Comparison of ENCODE assay signal across 8 mouse cellular contexts in the genomic region with DNA sequence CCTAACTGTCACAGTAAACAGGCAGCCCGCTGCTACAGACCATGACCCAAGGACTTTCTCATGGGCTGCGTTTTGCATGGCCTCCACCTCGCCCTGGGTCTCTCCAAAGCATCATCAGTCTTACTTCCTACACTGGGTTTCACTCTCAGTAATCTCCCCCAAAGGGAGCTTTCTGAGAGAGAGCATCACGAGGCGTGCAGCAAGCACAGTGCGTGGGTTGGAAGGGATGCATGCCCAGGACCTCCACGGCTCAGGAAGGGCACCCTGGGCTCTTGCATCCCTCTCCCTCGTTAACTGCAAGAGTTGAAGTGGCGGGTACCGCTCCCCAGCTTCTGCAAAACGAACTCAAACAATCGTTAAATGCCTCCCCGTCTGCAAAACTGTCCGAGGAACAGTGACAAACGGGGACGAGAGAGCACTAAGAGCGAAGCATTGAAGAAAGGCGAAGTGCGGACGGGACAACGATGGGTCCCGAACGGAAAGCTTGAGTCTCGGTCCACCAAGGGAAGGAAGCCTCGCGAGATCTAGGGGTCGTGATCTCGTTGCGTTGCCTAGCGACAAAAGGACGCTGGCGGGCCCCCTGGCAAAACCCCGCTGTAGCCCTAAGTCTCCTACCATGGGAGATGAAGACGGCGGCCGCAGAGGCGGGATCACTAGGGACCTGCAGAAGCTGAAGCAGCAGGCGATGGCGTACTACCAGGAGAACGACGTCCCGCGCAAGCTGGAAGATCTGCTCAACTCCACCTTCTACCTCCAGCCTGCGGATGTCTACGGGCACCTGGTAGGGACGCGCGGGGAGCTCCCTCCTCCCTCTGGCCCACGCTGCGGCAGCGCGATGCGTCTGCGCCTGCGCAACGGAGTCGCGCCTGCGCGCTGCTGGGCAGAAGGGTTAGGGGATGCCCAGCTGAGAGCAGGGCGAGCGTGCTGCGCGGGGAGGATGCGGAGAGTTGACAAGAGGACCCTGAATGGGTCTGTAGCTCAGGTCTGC. TPM values are rescaled to one million over a fixed set of nuclear protein-coding genes. Genes with fewer than 3 reads are reported as not detected.
DNase-seq lines count a peak whose midpoint lies in the region; ATAC-seq and TF ChIP-seq lines count a peak whose summit lies in the region.

Eno4 (plus strand) TSS at position 585 of the 988 bp plus-strand sequence.
Hspa12a (minus strand) TSS at position 814 of the 988 bp plus-strand sequence.

- in situ Hi-C loops in Patski (cut with MboI; ENCODE audit: low pct_unique_long_range_greater_than_20kb) = no loop called here

- ATAC-seq in Patski = peak; percentile 93
- ATAC-seq in hindbrain, embryonic 15.5 days (ENCODE audit: low FRiP score, low read depth) = peak; percentile 98

- no peak for TF ChIP-seq CTCF in Patski (IDR thresholded peaks at IDR 0.05)

- CTCF ChIA-PET in Patski (lab: Charles Lee) = interaction anchor here (1.1 to 1.8 kb wide), 2 partner anchors 31 to 36 kb away, joined by 4 to 7 read pairs; no protein-coding TSS in a partner anchor

- peak; percentile 71 for DNase-seq in Patski (ENCODE audit: low read depth, low spot score)
- DNase-seq in cerebellum, postnatal 10 days = peak; percentile 97 to 98
- DNase-seq in frontal cortex, postnatal 36 days (ENCODE audit: low spot score in 2 of 2) = peak; percentile 96 to 97
- peak; percentile 93 for DNase-seq in left cerebral cortex, adult 11 months (ENCODE audit: low spot score)
- DNase-seq in lung, postnatal 4 days = peak; percentile 95
- peak; percentile 89 for DNase-seq in retina, postnatal 7 days (ENCODE audit: low read depth, low spot score)
- DNase-seq in urinary bladder, adult 2 months (ENCODE audit: low spot score) = peak; percentile 88

- no peaks in the 10 kb centered on the region for H3K36me3 ChIP-seq in hindbrain, embryonic 15.5 days

- no peaks in the 10 kb centered on the region for H3K9me3 ChIP-seq in hindbrain, embryonic 15.5 days

- H3K27me3 ChIP-seq in Patski = peaks cover 3% of the 10 kb centered on the region
- peaks cover 28% of the 10 kb centered on the region; the same call in 1 of the 2 replicates for H3K27me3 ChIP-seq in hindbrain, embryonic 15.5 days

- H3K4me3 ChIP-seq in hindbrain, embryonic 15.5 days = peak within 1 kb of the TSS; percentile 93

- H3K4me1 ChIP-seq in hindbrain, embryonic 15.5 days (replicated peaks) = peaks cover 12% of the 10 kb centered on the region

- POLR2A ChIA-PET in Patski (lab: Charles Lee) = interaction anchor here (0.9 to 1.1 kb wide), 2 partner anchors 20 to 117 kb away, joined by 3 to 6 read pairs; no protein-coding TSS in a partner anchor

- peak within 1 kb of the TSS; percentile 70 for H3K9ac ChIP-seq in hindbrain, embryonic 15.5 days

- WGBS in hindbrain, embryonic 15.5 days = under 1% methylated on average over 65 of the region's 65 CpGs

- peak within 1 kb of the TSS; percentile 99 for H3K4me2 ChIP-seq in hindbrain, embryonic 15.5 days

- peak within 1 kb of the TSS; percentile 58 for H3K27ac ChIP-seq in hindbrain, embryonic 15.5 days (replicated peaks)

RNA-seq across cellular contexts. Expression of gene Eno4, which starts in this region (rescaled TPM):
- polyA plus RNA-seq in Patski (2021) = 0.92 TPM
- polyA plus RNA-seq in hindbrain, embryonic 15.5 days (2015; fragmentation: Nextera tagmentation; extraction: Ambion mirVana) = 1.4 and 1.9 TPM in 2 replicates
- polyA plus RNA-seq in urinary bladder, adult 2 months (2012; rRNA removed) = 0.06 and 0.07 TPM in 2 replicates

RNA-seq across cellular contexts. Expression of gene Hspa12a, which starts in this region (rescaled TPM):
- polyA plus RNA-seq in Patski (2021) = 1.1 TPM
- polyA plus RNA-seq in hindbrain, embryonic 15.5 days (2015; fragmentation: Nextera tagmentation; extraction: Ambion mirVana) = 65.3 and 67.7 TPM in 2 replicates
- polyA plus RNA-seq in urinary bladder, adult 2 months (2012; rRNA removed) = 11.5 and 13.9 TPM in 2 replicates

Comparison
In these comparisons a context has a peak if more than half of its experiments do, and no peak if none do; other contexts are left out.
1. Peak in every context shown above with its lines: DNase-seq, ATAC-seq, H3K4me3 ChIP-seq and H3K27ac ChIP-seq.